Mouse (Mus musculus): ENCODE results near the gene Otud7b. TPM values are rescaled to one million over a fixed set of nuclear protein-coding genes. Genes with fewer than 3 reads are reported as not detected.
A peak's percentile ranks its signal among the peaks of the same experiment; 100 is the strongest.
"Not testable (repeated sequence)": the region's sequence is repeated elsewhere in the genome, so short reads cannot be mapped to it uniquely, and the experiment has no call there.

The Otud7b gene
- total RNA-seq, 1 experiment = 23.2 TPM

- in situ Hi-C loops (cut with MboI; ENCODE audit: low sequenced_read_pairs in 2 of 2, unreplicated experiment in 2 of 2) = no loop called here
- TF ChIP-seq ZNF384 (IDR thresholded peaks at IDR 0.05; ENCODE audit: low read depth, low read length) (no peak), HCFC1 (IDR thresholded peaks at IDR 0.05; ENCODE audit: borderline replicate concordance, insufficient read depth, low read length) (no peak), CHD2 (IDR thresholded peaks at IDR 0.05; ENCODE audit: low read depth, low read length) (no peak), MAFK (IDR thresholded peaks at IDR 0.05; ENCODE audit: insufficient read depth, low read depth, low read length) (no peak), ZC3H11A (IDR thresholded peaks at IDR 0.05; ENCODE audit: borderline replicate concordance, low read depth, low read length) (no peak)
- H3K4me3 ChIP-seq (ENCODE audit: insufficient read depth in 1 of 2, low read depth in 1 of 2, low read length in 2 of 2, poor library complexity in 1 of 2, severe bottlenecking in 1 of 2) = peak overlapping the region; percentile 42 to 75
- peaks cover 0 to 4% of the 10 kb centered on the region in 2 experiments; a peak in 1 of 4 replicates for H3K4me1 ChIP-seq (ENCODE audit: control insufficient read depth in 2 of 2, insufficient read depth in 2 of 2, low read length in 2 of 2, poor library complexity in 1 of 2)
- no peaks in the 10 kb centered on the region for H3K9me3 ChIP-seq (ENCODE audit: control insufficient read depth, insufficient read depth, low read depth, low read length)
- DNase-seq (ENCODE audit: low read depth, low spot score) = no peak
- H3K36me3 ChIP-seq (ENCODE audit: control insufficient read depth, insufficient read depth, low read length, poor library complexity, severe bottlenecking) = no peaks in the 10 kb centered on the region
- H3K27ac ChIP-seq (ENCODE audit: insufficient read depth, low read depth, low read length, poor library complexity, severe bottlenecking) = no peak overlapping the region; the same call in 1 of the 2 replicates
- H3K9ac ChIP-seq (ENCODE audit: insufficient read depth, low read depth, low read length, poor library complexity, severe bottlenecking) = peak overlapping the region; percentile 71
Measured at GRCm38 (mm10) chr3:96198181-96198580, 93.9 kb downstream of the Otud7b start.

GRCm38 (mm10) chr3:96198601-96199251 is 94.4 kb downstream of the Otud7b start:
- H3K4me1 ChIP-seq (ENCODE audit: control insufficient read depth in 2 of 2, insufficient read depth in 2 of 2, low read length in 2 of 2, poor library complexity in 1 of 2); DNase-seq (ENCODE audit: low read depth, low spot score); H3K4me3 ChIP-seq (ENCODE audit: insufficient read depth in 1 of 2, low read depth in 1 of 2, low read length in 2 of 2, poor library complexity in 1 of 2, severe bottlenecking in 1 of 2); in situ Hi-C loops (cut with MboI; ENCODE audit: low sequenced_read_pairs in 2 of 2, unreplicated experiment in 2 of 2); H3K9me3 ChIP-seq (ENCODE audit: control insufficient read depth, insufficient read depth, low read depth, low read length); H3K36me3 ChIP-seq (ENCODE audit: control insufficient read depth, insufficient read depth, low read length, poor library complexity, severe bottlenecking); H3K27ac ChIP-seq (ENCODE audit: insufficient read depth, low read depth, low read length, poor library complexity, severe bottlenecking); H3K9ac ChIP-seq (ENCODE audit: insufficient read depth, low read depth, low read length, poor library complexity, severe bottlenecking): not testable (repeated sequence)

DNA sequence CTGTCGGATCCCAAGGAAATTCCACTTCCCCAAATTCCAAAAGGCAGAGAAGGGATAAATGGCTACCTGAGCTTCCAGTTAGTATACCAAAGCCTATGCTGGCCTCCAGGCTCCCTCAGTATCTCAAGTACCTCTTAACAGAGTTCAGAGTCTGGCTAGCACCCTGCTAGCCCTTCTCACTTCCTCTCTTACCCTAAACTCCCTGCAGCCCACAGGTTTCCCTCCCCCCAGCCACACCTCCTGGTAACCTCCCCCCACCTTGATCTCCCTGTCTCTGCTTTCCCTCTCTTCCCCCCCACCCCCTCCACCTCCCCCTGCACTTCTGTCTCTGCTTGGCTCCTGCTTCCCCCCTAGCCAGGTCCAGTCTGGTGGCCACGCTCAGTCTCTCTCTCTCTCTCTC is 95.4 kb downstream of the Otud7b start:
- H3K27ac ChIP-seq (ENCODE audit: insufficient read depth, low read depth, low read length, poor library complexity, severe bottlenecking) = no peak overlapping the region
- peaks cover 0 to 3% of the 10 kb centered on the region in 2 experiments; a peak in 1 of 4 replicates for H3K4me1 ChIP-seq (ENCODE audit: control insufficient read depth in 2 of 2, insufficient read depth in 2 of 2, low read length in 2 of 2, poor library complexity in 1 of 2)
- no peaks in the 10 kb centered on the region for H3K9me3 ChIP-seq (ENCODE audit: control insufficient read depth, insufficient read depth, low read depth, low read length)
- no peak for DNase-seq (ENCODE audit: low read depth, low spot score)
- no peaks in the 10 kb centered on the region for H3K36me3 ChIP-seq (ENCODE audit: control insufficient read depth, insufficient read depth, low read length, poor library complexity, severe bottlenecking)
- no peak for TF ChIP-seq MAFK (IDR thresholded peaks at IDR 0.05; ENCODE audit: insufficient read depth, low read depth, low read length)
- TF ChIP-seq ZNF384 (IDR thresholded peaks at IDR 0.05; ENCODE audit: low read depth, low read length) = no peak
- TF ChIP-seq CHD2 (IDR thresholded peaks at IDR 0.05; ENCODE audit: low read depth, low read length) = no peak
- no peak for TF ChIP-seq ZC3H11A (IDR thresholded peaks at IDR 0.05; ENCODE audit: borderline replicate concordance, low read depth, low read length)
- TF ChIP-seq HCFC1 (IDR thresholded peaks at IDR 0.05; ENCODE audit: borderline replicate concordance, insufficient read depth, low read length) = no peak
- no peak overlapping the region for H3K4me3 ChIP-seq (ENCODE audit: insufficient read depth in 1 of 2, low read depth in 1 of 2, low read length in 2 of 2, poor library complexity in 1 of 2, severe bottlenecking in 1 of 2)
- in situ Hi-C loops (cut with MboI; ENCODE audit: low sequenced_read_pairs in 2 of 2, unreplicated experiment in 2 of 2) = no loop called here
- H3K9ac ChIP-seq (ENCODE audit: insufficient read depth, low read depth, low read length, poor library complexity, severe bottlenecking) = no peak overlapping the region

DNA sequence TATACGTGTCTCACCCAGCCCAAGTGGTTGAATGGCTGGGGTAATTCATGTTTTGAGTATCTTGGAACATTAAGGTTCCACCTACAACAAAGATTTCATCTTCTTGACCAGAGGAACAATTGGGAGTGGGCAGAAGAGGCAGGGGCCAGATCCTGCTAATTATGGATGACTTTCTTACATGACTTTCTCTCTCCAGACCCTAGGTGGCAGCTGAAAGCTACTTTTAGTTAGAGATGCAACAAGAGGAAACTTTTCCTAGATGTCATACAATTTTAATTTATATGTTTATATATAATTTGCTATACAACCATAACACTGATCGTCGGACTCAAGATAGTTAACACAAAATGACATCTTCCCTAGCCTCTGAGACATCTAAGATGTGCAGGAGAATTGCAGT is 103.5 kb downstream of the Otud7b start:
- DNase-seq (ENCODE audit: low read depth, low spot score) = no peak
- no peaks in the 10 kb centered on the region for H3K9me3 ChIP-seq (ENCODE audit: control insufficient read depth, insufficient read depth, low read depth, low read length)
- H3K4me1 ChIP-seq (ENCODE audit: control insufficient read depth in 2 of 2, insufficient read depth in 2 of 2, low read length in 2 of 2, poor library complexity in 1 of 2) = peaks cover 0 to 2% of the 10 kb centered on the region in 2 experiments; a peak in 1 of 4 replicates
- in situ Hi-C loops (cut with MboI; ENCODE audit: low sequenced_read_pairs in 2 of 2, unreplicated experiment in 2 of 2) = no loop called here
- H3K27ac ChIP-seq (ENCODE audit: insufficient read depth, low read depth, low read length, poor library complexity, severe bottlenecking) = no peak overlapping the region
- H3K4me3 ChIP-seq (ENCODE audit: insufficient read depth in 1 of 2, low read depth in 1 of 2, low read length in 2 of 2, poor library complexity in 1 of 2, severe bottlenecking in 1 of 2) = no peak overlapping the region
- no peaks in the 10 kb centered on the region for H3K36me3 ChIP-seq (ENCODE audit: control insufficient read depth, insufficient read depth, low read length, poor library complexity, severe bottlenecking)
- TF ChIP-seq HCFC1 (IDR thresholded peaks at IDR 0.05; ENCODE audit: borderline replicate concordance, insufficient read depth, low read length) (no peak), MAFK (IDR thresholded peaks at IDR 0.05; ENCODE audit: insufficient read depth, low read depth, low read length) (no peak), CHD2 (IDR thresholded peaks at IDR 0.05; ENCODE audit: low read depth, low read length) (no peak), ZNF384 (IDR thresholded peaks at IDR 0.05; ENCODE audit: low read depth, low read length) (no peak), ZC3H11A (IDR thresholded peaks at IDR 0.05; ENCODE audit: borderline replicate concordance, low read depth, low read length) (no peak)
- H3K9ac ChIP-seq (ENCODE audit: insufficient read depth, low read depth, low read length, poor library complexity, severe bottlenecking) = no peak overlapping the region

DNA sequence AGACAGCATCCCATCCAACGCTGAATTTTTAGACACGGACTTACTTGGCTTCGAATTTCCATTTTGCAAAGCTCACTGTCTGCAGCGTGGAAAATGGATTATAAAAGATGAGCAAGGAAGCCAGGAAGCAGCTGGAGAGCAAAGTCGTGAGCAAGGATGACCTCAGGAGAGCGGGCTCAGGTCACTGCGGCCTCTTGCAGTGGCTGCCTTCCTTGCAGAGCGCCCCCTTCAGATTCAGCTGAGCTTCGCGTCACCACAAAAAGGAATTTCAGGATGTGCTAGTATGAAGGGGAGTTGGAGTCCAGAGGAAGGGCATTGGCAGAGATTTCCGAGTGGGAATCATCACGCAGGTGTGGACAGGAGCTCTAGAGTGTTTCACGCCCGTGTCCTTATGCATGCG is 104.9 kb downstream of the Otud7b start:
- DNase-seq (ENCODE audit: low read depth, low spot score) = no peak
- H3K4me1 ChIP-seq (ENCODE audit: control insufficient read depth in 2 of 2, insufficient read depth in 2 of 2, low read length in 2 of 2, poor library complexity in 1 of 2) = peaks cover 0 to 2% of the 10 kb centered on the region in 2 experiments; a peak in 1 of 4 replicates
- H3K4me3 ChIP-seq (ENCODE audit: insufficient read depth in 1 of 2, low read depth in 1 of 2, low read length in 2 of 2, poor library complexity in 1 of 2, severe bottlenecking in 1 of 2) = no peak overlapping the region
- H3K9me3 ChIP-seq (ENCODE audit: control insufficient read depth, insufficient read depth, low read depth, low read length) = no peaks in the 10 kb centered on the region
- H3K27ac ChIP-seq (ENCODE audit: insufficient read depth, low read depth, low read length, poor library complexity, severe bottlenecking) = no peak overlapping the region
- H3K9ac ChIP-seq (ENCODE audit: insufficient read depth, low read depth, low read length, poor library complexity, severe bottlenecking) = no peak overlapping the region
- in situ Hi-C loops (cut with MboI; ENCODE audit: low sequenced_read_pairs in 2 of 2, unreplicated experiment in 2 of 2) = no loop called here
- TF ChIP-seq CHD2 (IDR thresholded peaks at IDR 0.05; ENCODE audit: low read depth, low read length) = no peak
- TF ChIP-seq MAFK (IDR thresholded peaks at IDR 0.05; ENCODE audit: insufficient read depth, low read depth, low read length) = no peak
- no peak for TF ChIP-seq HCFC1 (IDR thresholded peaks at IDR 0.05; ENCODE audit: borderline replicate concordance, insufficient read depth, low read length)
- no peak for TF ChIP-seq ZC3H11A (IDR thresholded peaks at IDR 0.05; ENCODE audit: borderline replicate concordance, low read depth, low read length)
- no peak for TF ChIP-seq ZNF384 (IDR thresholded peaks at IDR 0.05; ENCODE audit: low read depth, low read length)
- H3K36me3 ChIP-seq (ENCODE audit: control insufficient read depth, insufficient read depth, low read length, poor library complexity, severe bottlenecking) = no peaks in the 10 kb centered on the region
